Mouse (Mus musculus): ENCODE results near the gene Ccdc194. TPM values are rescaled to one million over a fixed set of nuclear protein-coding genes. Genes with fewer than 3 reads are reported as not detected.

The Ccdc194 gene
- 1 to 10 TPM in 13 of 26 experiments, under 1 TPM in 5, not detected in 8; 0.25 to 9.9 (median 5.7) TPM for total RNA-seq (2018; cell fraction: chromatin; rRNA removed)
- total RNA-seq (2018; cell fraction: cytosol; rRNA removed) = under 1 TPM in 14 of 26 experiments, not detected in 12; 0.05 to 0.75 (median 0.41) TPM
- total RNA-seq (2018; cell fraction: nucleus; rRNA removed) = 1 to 10 TPM in 14 of 26 experiments, under 1 TPM in 5, not detected in 7; 0.36 to 6.2 (median 3.3) TPM
- polyA plus RNA-seq (2018) = 0.12 to 0.17 TPM in 2 of 3 replicates, not detected in the other

- WGBS (ENCODE audit: missing documents) = 84% methylated on average over 21 of the region's 46 CpGs
- Histone ChIP-seq H3K4me3 (ENCODE audit: inconsistent target) (no peak within 1 kb of the TSS), H3K36me3 (ENCODE audit: inconsistent target) (no peaks in the 10 kb centered on the region), H3K27ac (peak within 1 kb of the TSS; percentile 19), H3K79me2 (ENCODE audit: inconsistent target) (no peaks in the 10 kb centered on the region)
These were observed at the start of gene Ccdc194 for GRCm38 (mm10) chr8:71525226-71526050. TSS of gene Ccdc194 (minus strand) at chr8:71525711.

DNA sequence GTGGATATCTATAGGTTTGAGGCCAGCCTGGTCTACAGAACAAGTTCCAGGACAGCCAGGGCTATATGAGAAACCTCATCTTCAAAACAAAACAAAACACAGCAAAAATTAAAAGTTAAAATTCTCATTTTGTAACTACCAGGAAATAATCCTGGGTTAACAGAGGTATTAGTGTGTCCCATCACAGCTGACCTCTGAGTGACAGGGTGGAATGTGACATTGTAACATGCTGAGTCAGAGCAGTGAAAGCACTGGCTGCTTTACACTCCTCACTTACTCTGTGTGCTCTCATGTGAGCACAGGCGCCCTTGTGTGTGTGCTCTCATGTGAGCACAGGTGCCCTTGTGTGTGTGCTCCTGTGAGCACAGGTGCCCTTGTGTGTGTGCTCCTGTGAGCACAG is 49.5 kb upstream of the Ccdc194 start:
- H3K79me2 ChIP-seq (ENCODE audit: inconsistent target) = peaks cover 80% of the 10 kb centered on the region
- H3K36me3 ChIP-seq (ENCODE audit: inconsistent target) = no peaks in the 10 kb centered on the region
- WGBS (ENCODE audit: missing documents) = 100% methylated on average over 1 of the region's 1 CpGs
- H3K4me3 ChIP-seq (ENCODE audit: inconsistent target) = no peak overlapping the region
- H3K27ac ChIP-seq = no peak overlapping the region

DNA sequence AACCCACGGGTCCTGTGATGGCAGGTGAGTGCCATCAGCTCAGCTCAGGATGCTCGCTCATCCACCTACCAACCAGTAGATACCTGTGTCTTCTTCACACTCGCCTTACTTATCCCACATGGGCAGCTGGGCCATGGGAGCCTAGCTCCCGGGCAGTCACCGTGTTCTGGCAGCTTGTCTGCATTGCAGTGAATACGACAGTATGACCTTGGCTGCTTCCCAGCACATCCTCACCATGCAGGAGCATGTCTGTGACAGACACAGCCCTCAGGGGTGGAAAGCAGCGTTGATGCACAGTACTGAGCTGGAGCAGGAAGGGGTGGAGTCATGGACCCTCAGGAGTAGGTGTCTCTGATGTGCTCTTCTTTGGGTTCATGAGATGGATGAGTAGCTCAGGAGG is 48.9 kb upstream of the Ccdc194 start:
- Histone ChIP-seq H3K79me2 (ENCODE audit: inconsistent target) (peaks cover 74% of the 10 kb centered on the region), H3K4me3 (ENCODE audit: inconsistent target) (no peak overlapping the region), H3K36me3 (ENCODE audit: inconsistent target) (no peaks in the 10 kb centered on the region), H3K27ac (no peak overlapping the region)
- WGBS (ENCODE audit: missing documents) = 90% methylated on average over 7 of the region's 7 CpGs

- H3K79me2 ChIP-seq (ENCODE audit: inconsistent target) = peaks cover 62% of the 10 kb centered on the region
- H3K27ac ChIP-seq = no peak overlapping the region
- WGBS (ENCODE audit: missing documents) = 92% methylated on average over 9 of the region's 9 CpGs
- no peak overlapping the region for H3K4me3 ChIP-seq (ENCODE audit: inconsistent target)
- H3K36me3 ChIP-seq (ENCODE audit: inconsistent target) = no peaks in the 10 kb centered on the region
These were observed 47.5 kb upstream of the Ccdc194 start for GRCm38 (mm10) chr8:71572847-71573633.

DNA sequence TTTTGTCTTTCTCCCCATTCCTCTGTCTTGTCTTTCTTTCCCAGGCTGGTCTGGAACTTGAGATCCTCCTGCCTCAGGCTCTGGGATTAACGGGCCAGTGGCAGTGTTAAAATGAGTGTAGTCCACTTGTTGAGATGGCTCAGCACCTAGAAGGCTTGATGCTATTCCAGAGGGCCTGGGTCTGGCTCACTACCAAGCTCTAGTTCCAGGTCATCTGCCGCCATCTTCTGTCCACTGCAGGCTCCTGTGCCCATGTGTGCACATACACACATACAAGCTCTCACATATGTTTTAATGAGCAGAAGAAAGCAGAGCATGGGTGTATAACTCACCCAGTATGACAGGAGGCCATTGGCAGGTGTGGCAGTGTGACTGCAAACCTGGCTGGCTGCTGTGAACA is 46.6 kb upstream of the Ccdc194 start:
- Histone ChIP-seq H3K79me2 (ENCODE audit: inconsistent target) (peaks cover 60% of the 10 kb centered on the region), H3K36me3 (ENCODE audit: inconsistent target) (no peaks in the 10 kb centered on the region), H3K4me3 (ENCODE audit: inconsistent target) (no peak overlapping the region), H3K27ac (no peak overlapping the region)
- WGBS (ENCODE audit: missing documents) = 92% methylated on average over 1 of the region's 2 CpGs

- H3K36me3 ChIP-seq (ENCODE audit: inconsistent target) = no peaks in the 10 kb centered on the region
- WGBS (ENCODE audit: missing documents) = 4% methylated on average over 41 of the region's 41 CpGs
- H3K27ac ChIP-seq = peak overlapping the region; percentile 33; the same call in 1 of the 2 replicates
- H3K4me3 ChIP-seq (ENCODE audit: inconsistent target) = peak overlapping the region; percentile 58
- H3K79me2 ChIP-seq (ENCODE audit: inconsistent target) = peaks cover 44% of the 10 kb centered on the region
These were observed 44.9 kb upstream of the Ccdc194 start for GRCm38 (mm10) chr8:71570291-71570954.

- Histone ChIP-seq H3K79me2 (ENCODE audit: inconsistent target) (peaks cover 36% of the 10 kb centered on the region), H3K27ac (peak overlapping the region; percentile 33; the same call in 1 of the 2 replicates), H3K36me3 (ENCODE audit: inconsistent target) (no peaks in the 10 kb centered on the region), H3K4me3 (ENCODE audit: inconsistent target) (peak overlapping the region; percentile 58)
- 19% methylated on average over 51 of the region's 51 CpGs for WGBS (ENCODE audit: missing documents)
These were observed 44.1 kb upstream of the Ccdc194 start for GRCm38 (mm10) chr8:71569366-71570290.

DNA sequence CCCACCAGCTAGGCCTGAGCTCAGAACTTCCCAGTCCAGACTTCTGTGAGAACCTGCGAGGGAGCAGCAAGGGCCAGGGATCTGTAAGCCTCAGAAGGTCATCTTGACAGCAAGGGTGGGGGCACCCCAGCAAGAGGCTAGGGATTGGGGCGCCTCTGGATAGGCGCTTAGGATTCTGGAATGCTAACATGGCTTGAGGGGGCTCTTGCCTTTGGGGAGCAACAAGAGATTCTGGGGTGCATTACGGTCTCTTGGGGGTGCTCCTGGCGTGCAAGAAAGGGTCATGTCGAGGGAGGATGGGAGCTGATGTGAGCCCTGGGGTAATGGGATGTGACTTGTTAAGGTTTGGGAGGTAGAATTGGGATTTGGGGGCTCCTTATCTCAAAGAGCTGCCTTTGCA is 43.4 kb upstream of the Ccdc194 start:
- no peak overlapping the region; the same call in 1 of the 2 replicates for H3K4me3 ChIP-seq (ENCODE audit: inconsistent target)
- 78% methylated on average over 6 of the region's 6 CpGs for WGBS (ENCODE audit: missing documents)

GRCm38 (mm10) chr8:71568387-71568937 is 43.0 kb upstream of the Ccdc194 start, which contains the start of gene Slc27a1:
TSS of gene Slc27a1 (plus strand) at chr8:71568882.
- peak within 1 kb of the TSS; percentile 25 for H3K27ac ChIP-seq
- peak within 1 kb of the TSS; percentile 58 for H3K4me3 ChIP-seq (ENCODE audit: inconsistent target)
- H3K36me3 ChIP-seq (ENCODE audit: inconsistent target) = no peaks in the 10 kb centered on the region
- H3K79me2 ChIP-seq (ENCODE audit: inconsistent target) = peaks cover 27% of the 10 kb centered on the region; the same call in 1 of the 2 replicates
- WGBS (ENCODE audit: missing documents) = 30% methylated on average over 9 of the region's 13 CpGs

More for the DNA sequence above, 43.4 kb upstream of the Ccdc194 start:
- peaks cover 29% of the 10 kb centered on the region; the same call in 1 of the 2 replicates for H3K79me2 ChIP-seq (ENCODE audit: inconsistent target)
- no peaks in the 10 kb centered on the region for H3K36me3 ChIP-seq (ENCODE audit: inconsistent target)
- peak overlapping the region; percentile 25 for H3K27ac ChIP-seq

DNA sequence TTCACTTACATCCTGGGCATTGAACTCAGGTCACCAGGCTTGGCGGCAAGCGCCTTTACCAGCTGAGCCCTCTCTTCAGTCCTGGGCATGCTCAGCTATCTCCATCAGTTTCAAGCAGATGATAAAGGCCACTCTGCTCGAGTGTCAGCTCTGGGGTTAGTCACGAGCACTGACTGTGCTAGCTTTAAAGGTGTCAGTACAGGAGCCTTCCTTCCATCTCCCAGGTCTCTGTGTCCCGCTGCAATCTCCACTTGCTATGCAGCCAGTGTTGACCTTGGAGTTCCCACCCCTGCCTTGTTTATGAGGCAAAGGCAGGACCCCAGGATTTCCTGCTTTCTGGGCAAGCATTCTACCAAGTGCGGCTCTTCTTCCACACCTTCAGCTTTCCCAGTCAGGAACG is 42.1 kb upstream of the Ccdc194 start:
- H3K27ac ChIP-seq = peak overlapping the region; percentile 25
- peaks cover 19% of the 10 kb centered on the region; the same call in 1 of the 2 replicates for H3K79me2 ChIP-seq (ENCODE audit: inconsistent target)
- 94% methylated on average over 7 of the region's 7 CpGs for WGBS (ENCODE audit: missing documents)
- H3K36me3 ChIP-seq (ENCODE audit: inconsistent target) = no peaks in the 10 kb centered on the region
- no peak overlapping the region for H3K4me3 ChIP-seq (ENCODE audit: inconsistent target)

DNA sequence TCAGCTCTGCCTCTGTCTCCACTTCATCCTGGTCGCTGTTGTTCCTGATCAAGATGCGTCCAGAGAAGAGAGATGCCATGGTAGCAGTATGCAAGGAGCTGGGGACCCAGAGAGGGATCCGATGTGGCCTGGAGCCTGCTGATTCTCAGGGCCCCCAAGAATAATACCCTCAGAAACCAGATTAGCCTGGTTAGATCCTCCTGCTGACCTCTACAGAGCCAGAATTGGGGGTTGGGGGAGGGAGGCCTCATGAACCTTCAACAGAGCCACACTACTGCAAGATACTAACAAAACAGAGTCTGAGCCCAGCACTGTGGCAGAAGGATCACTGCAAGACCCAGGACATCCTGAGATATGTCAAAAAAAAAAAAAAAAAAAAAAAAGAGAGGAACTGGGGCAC is 41.0 kb upstream of the Ccdc194 start, which contains the start of gene Nxnl1:
Gene Nxnl1 (minus strand): TSS at position 101 of the 400 bp plus-strand sequence.
- H3K79me2 ChIP-seq (ENCODE audit: inconsistent target) = peaks cover 8% of the 10 kb centered on the region; the same call in 1 of the 2 replicates
- no peak within 1 kb of the TSS for H3K4me3 ChIP-seq (ENCODE audit: inconsistent target)
- no peak within 1 kb of the TSS for H3K27ac ChIP-seq
- 93% methylated on average over 3 of the region's 3 CpGs for WGBS (ENCODE audit: missing documents)
- H3K36me3 ChIP-seq (ENCODE audit: inconsistent target) = no peaks in the 10 kb centered on the region

- no peak overlapping the region for H3K4me3 ChIP-seq (ENCODE audit: inconsistent target)
- no peaks in the 10 kb centered on the region for H3K36me3 ChIP-seq (ENCODE audit: inconsistent target)
- H3K27ac ChIP-seq = no peak overlapping the region
- WGBS (ENCODE audit: missing documents) = 78% methylated on average over 4 of the region's 4 CpGs
- H3K79me2 ChIP-seq (ENCODE audit: inconsistent target) = no peaks in the 10 kb centered on the region
These were observed 38.5 kb upstream of the Ccdc194 start for GRCm38 (mm10) chr8:71563992-71564391.

DNA sequence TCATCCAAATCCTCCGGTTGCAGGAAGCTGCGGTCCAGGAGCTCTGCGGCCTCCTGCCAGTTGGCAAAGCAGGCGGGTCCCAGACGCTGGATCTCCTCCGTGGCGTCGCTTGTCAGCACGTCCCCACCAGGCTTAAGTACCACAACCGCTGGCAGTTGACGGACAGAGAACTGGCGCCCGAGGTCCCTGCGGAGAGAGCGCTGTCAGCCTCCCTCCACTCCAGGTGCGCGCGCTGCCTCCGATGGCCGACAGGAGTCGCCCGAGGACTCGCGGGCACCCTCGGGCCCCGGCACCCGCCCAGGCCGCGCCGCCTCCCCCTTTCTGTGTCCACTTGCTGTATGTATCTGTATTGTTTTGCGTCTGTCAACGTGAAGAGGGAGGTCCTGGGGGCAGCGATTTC is 37.2 kb upstream of the Ccdc194 start:
- Histone ChIP-seq H3K4me3 (ENCODE audit: inconsistent target) (no peak overlapping the region), H3K27ac (no peak overlapping the region)

More for the DNA sequence above, 37.2 kb upstream of the Ccdc194 start:
- Histone ChIP-seq H3K79me2 (ENCODE audit: inconsistent target) (no peaks in the 10 kb centered on the region), H3K36me3 (ENCODE audit: inconsistent target) (no peaks in the 10 kb centered on the region)
- WGBS (ENCODE audit: missing documents) = 3% methylated on average over 28 of the region's 33 CpGs
